Mouse (Mus musculus): ENCODE results near the gene Prr22. TPM values are rescaled to one million over a fixed set of nuclear protein-coding genes. Genes with fewer than 3 reads are reported as not detected.
A peak's percentile ranks its signal among the peaks of the same experiment; 100 is the strongest.

Gene Prr22
- polyA plus RNA-seq, 1 experiment from 2014 or later: 1.5 TPM

DNA sequence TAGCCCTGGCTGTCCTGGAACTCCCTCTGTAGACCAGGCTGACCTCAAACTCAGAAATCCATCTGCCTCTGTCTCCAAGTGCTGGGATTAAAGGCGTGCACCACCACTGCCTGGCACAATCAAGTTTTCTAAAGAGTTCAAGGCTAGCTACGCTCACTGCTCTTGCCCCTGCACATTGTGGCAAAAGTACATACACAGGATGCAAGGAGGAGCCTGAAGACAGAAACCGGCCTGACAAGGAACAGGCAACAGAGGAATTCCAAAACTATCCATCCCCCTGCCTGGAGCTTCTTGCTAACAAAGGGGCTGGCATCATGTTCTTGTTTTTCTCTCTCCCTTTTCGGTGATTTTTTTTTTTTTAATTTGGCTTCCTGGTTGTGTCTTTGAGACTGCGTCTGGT lies 25.9 kb upstream of the Prr22 start:
- Histone ChIP-seq H3K36me3 (no peaks in the 10 kb centered on the region), H3K4me1 (no peaks in the 10 kb centered on the region), H3K27ac (replicated peaks) (no peak overlapping the region), H3K27me3 (ENCODE audit: low read depth, poor library complexity, severe bottlenecking) (no peaks in the 10 kb centered on the region; the same call in 1 of the 2 replicates), H3K9me3 (replicated peaks) (no peaks in the 10 kb centered on the region), H3K4me3 (no peak overlapping the region)
- 70% methylated on average over 5 of the region's 5 CpGs for WGBS
- no peak for DNase-seq (ENCODE audit: low spot score)

DNA sequence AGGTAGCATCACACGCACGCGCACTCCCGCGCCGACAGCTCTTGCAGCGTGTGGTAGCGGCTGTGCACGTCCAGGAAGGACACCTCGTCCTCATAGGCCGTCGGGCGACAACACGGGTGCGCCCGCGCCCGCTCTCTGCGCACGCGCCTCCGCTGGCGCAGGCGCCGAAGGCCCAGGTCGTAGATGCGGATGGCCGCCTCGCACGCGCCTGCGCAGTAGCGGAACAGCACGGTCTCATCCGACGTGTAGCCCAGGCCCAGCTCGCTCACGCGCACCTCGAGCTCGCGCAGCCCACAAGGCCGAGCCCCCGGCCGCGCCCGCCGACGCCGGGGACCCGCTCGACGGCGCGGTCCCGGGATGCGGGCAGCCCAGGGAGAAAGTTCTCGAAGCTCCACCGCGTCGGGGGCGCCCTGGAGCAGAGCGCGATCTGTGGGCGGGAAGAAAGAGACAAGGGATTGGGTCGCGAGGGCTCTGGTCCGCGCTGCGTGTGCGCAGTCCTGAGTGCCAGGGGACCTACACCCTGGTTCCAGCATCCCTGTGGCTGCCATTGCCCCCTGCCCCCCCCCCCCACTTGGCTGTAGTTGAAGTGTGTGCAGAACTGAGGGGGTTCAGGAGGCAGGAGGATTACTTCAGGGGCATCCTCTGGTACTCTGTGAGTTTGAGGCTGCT lies 18.5 kb upstream of the Prr22 start:
- H3K36me3 ChIP-seq: no peaks in the 10 kb centered on the region
- H3K9me3 ChIP-seq (replicated peaks): no peaks in the 10 kb centered on the region
- DNase-seq (ENCODE audit: low spot score): peak; percentile 66
- H3K4me1 ChIP-seq: peaks cover 20% of the 10 kb centered on the region
- H3K27ac ChIP-seq (replicated peaks): peak overlapping the region; percentile 69; the same call in 1 of the 2 replicates
- peak overlapping the region; percentile 43 for H3K4me3 ChIP-seq
- H3K27me3 ChIP-seq (ENCODE audit: low read depth, poor library complexity, severe bottlenecking): peaks cover 70% of the 10 kb centered on the region
- 25% methylated on average over 71 of the region's 71 CpGs for WGBS

GRCm38 (mm10) chr17:56753452-56753851 lies 16.6 kb upstream of the Prr22 start:
- H3K36me3 ChIP-seq: no peaks in the 10 kb centered on the region
- peaks cover 90% of the 10 kb centered on the region for H3K27me3 ChIP-seq (ENCODE audit: low read depth, poor library complexity, severe bottlenecking)
- H3K27ac ChIP-seq (replicated peaks): no peak overlapping the region
- H3K4me1 ChIP-seq: peaks cover 37% of the 10 kb centered on the region
- no peak overlapping the region for H3K4me3 ChIP-seq
- no peaks in the 10 kb centered on the region for H3K9me3 ChIP-seq (replicated peaks)
- no peak for DNase-seq (ENCODE audit: low spot score)
- WGBS: 22% methylated on average over 15 of the region's 15 CpGs

GRCm38 (mm10) chr17:56754271-56755185 lies 15.5 kb upstream of the Prr22 start:
- peaks cover 100% of the 10 kb centered on the region for H3K27me3 ChIP-seq (ENCODE audit: low read depth, poor library complexity, severe bottlenecking)
- peaks cover 43% of the 10 kb centered on the region for H3K4me1 ChIP-seq
- WGBS: 14% methylated on average over 36 of the region's 36 CpGs
- DNase-seq (ENCODE audit: low spot score): no peak
- 0 out of 2 replicates have a peak overlapping the region, but pooled peaks have one; percentile 3 for H3K4me3 ChIP-seq
- no peaks in the 10 kb centered on the region for H3K36me3 ChIP-seq
- H3K27ac ChIP-seq (replicated peaks): no peak overlapping the region
- H3K9me3 ChIP-seq (replicated peaks): no peaks in the 10 kb centered on the region

- no peaks in the 10 kb centered on the region for H3K9me3 ChIP-seq (replicated peaks)
- no peaks in the 10 kb centered on the region for H3K36me3 ChIP-seq
- peak overlapping the region; percentile 69 for H3K27ac ChIP-seq (replicated peaks)
- WGBS: 1% methylated on average over 51 of the region's 51 CpGs
- no peak for DNase-seq (ENCODE audit: low spot score)
- peak overlapping the region; percentile 61 for H3K4me3 ChIP-seq
- peaks cover 97% of the 10 kb centered on the region for H3K27me3 ChIP-seq (ENCODE audit: low read depth, poor library complexity, severe bottlenecking)
- H3K4me1 ChIP-seq: peaks cover 47% of the 10 kb centered on the region
Observed at GRCm38 (mm10) chr17:56756703-56757399, 13.2 kb upstream of the Prr22 start.

- Histone ChIP-seq H3K27ac (replicated peaks) (peak within 1 kb of the TSS; percentile 69), H3K4me1 (peaks cover 54% of the 10 kb centered on the region), H3K36me3 (no peaks in the 10 kb centered on the region), H3K4me3 (peak within 1 kb of the TSS; percentile 61), H3K27me3 (ENCODE audit: low read depth, poor library complexity, severe bottlenecking) (peaks cover 90% of the 10 kb centered on the region), H3K9me3 (replicated peaks) (no peaks in the 10 kb centered on the region)
- under 1% methylated on average over 48 of the region's 48 CpGs for WGBS
- peak; percentile 80 for DNase-seq (ENCODE audit: low spot score)
Observed at GRCm38 (mm10) chr17:56757416-56758123, 12.5 kb upstream of the Prr22 start, which contains the start of gene Nrtn. Nrtn (minus strand) TSS chr17:56757530.

GRCm38 (mm10) chr17:56758132-56758531 lies 11.9 kb upstream of the Prr22 start:
- H3K4me1 ChIP-seq: peaks cover 59% of the 10 kb centered on the region
- H3K27me3 ChIP-seq (ENCODE audit: low read depth, poor library complexity, severe bottlenecking): peaks cover 84% of the 10 kb centered on the region
- H3K4me3 ChIP-seq: peak overlapping the region; percentile 61; the same call in 1 of the 2 replicates
- no peaks in the 10 kb centered on the region for H3K36me3 ChIP-seq
- no peaks in the 10 kb centered on the region for H3K9me3 ChIP-seq (replicated peaks)
- 0 out of 2 replicates have a peak overlapping the region, but pooled peaks have one; percentile 69 for H3K27ac ChIP-seq (replicated peaks)
- WGBS: 3% methylated on average over 12 of the region's 12 CpGs
- peak; percentile 61 for DNase-seq (ENCODE audit: low spot score)

GRCm38 (mm10) chr17:56759261-56759660 lies 10.8 kb upstream of the Prr22 start:
- no peak for DNase-seq (ENCODE audit: low spot score)
- Histone ChIP-seq H3K27ac (replicated peaks) (no peak overlapping the region), H3K4me3 (0 out of 2 replicates have a peak overlapping the region, but pooled peaks have one; percentile 7), H3K9me3 (replicated peaks) (no peaks in the 10 kb centered on the region), H3K27me3 (ENCODE audit: low read depth, poor library complexity, severe bottlenecking) (peaks cover 73% of the 10 kb centered on the region), H3K4me1 (peaks cover 52% of the 10 kb centered on the region), H3K36me3 (no peaks in the 10 kb centered on the region)
- 66% methylated on average over 7 of the region's 7 CpGs for WGBS

DNA sequence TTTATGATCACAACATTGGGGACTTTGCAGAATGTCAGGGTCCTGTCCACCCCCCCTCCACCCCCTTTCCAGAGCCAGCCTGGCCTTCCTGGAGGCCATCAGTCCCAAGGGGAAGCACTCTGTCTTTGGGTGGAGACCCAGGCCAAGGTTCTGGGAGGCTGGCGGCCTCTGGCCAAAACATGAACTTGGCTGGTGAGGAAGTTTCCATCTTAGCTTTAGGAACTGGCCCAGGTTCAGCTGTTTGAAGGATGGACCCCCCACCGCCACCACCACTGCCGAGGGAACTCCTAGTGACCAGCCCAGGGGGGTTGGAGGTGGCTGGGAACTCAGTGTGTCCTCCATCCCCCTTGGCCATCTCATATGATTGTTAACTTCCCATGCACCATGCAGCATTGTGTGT lies 9.0 kb upstream of the Prr22 start:
- no peaks in the 10 kb centered on the region for H3K36me3 ChIP-seq
- no peak for DNase-seq (ENCODE audit: low spot score)
- peaks cover 55% of the 10 kb centered on the region for H3K27me3 ChIP-seq (ENCODE audit: low read depth, poor library complexity, severe bottlenecking)
- H3K4me1 ChIP-seq: peaks cover 61% of the 10 kb centered on the region
- 77% methylated on average over 3 of the region's 3 CpGs for WGBS
- H3K4me3 ChIP-seq: no peak overlapping the region
- no peaks in the 10 kb centered on the region for H3K9me3 ChIP-seq (replicated peaks)
- peak overlapping the region; percentile 90; the same call in 1 of the 2 replicates for H3K27ac ChIP-seq (replicated peaks)

GRCm38 (mm10) chr17:56761991-56762410 lies 8.0 kb upstream of the Prr22 start:
- H3K27ac ChIP-seq (replicated peaks): peak overlapping the region; percentile 90
- H3K9me3 ChIP-seq (replicated peaks): no peaks in the 10 kb centered on the region
- WGBS: under 1% methylated on average over 28 of the region's 28 CpGs
- peaks cover 46% of the 10 kb centered on the region for H3K27me3 ChIP-seq (ENCODE audit: low read depth, poor library complexity, severe bottlenecking)
- H3K4me3 ChIP-seq: peak overlapping the region; percentile 62
- peaks cover 56% of the 10 kb centered on the region for H3K4me1 ChIP-seq
- DNase-seq (ENCODE audit: low spot score): peak; percentile 91
- H3K36me3 ChIP-seq: peaks cover 7% of the 10 kb centered on the region

GRCm38 (mm10) chr17:56762769-56763731 lies 7.0 kb upstream of the Prr22 start:
- Histone ChIP-seq H3K4me1 (peaks cover 45% of the 10 kb centered on the region), H3K9me3 (replicated peaks) (no peaks in the 10 kb centered on the region), H3K36me3 (peaks cover 18% of the 10 kb centered on the region), H3K4me3 (peak overlapping the region; percentile 62; the same call in 1 of the 2 replicates), H3K27ac (replicated peaks) (peak overlapping the region; percentile 97), H3K27me3 (ENCODE audit: low read depth, poor library complexity, severe bottlenecking) (peaks cover 35% of the 10 kb centered on the region)
- 47% methylated on average over 27 of the region's 27 CpGs for WGBS
- peak; percentile 61 for DNase-seq (ENCODE audit: low spot score)
